In the genomic region with DNA sequence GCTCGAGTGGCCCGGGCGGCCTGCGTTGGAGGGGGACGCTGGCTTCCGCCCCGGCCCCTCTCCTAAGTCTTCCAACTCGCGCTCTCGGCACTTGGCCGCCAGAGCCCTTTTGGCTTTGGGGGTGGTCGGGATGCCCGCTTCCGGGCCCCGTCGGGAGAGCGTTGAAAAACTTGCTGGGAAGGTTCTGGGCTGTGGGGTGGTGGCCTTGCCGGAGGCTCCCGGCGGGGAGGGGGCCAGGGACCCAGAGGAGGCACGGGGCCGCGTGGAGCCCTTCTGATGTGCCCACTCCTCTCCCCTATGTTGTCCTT, we compare ENCODE assay signal across 8 mouse cellular contexts. TPM values are rescaled to one million over a fixed set of nuclear protein-coding genes. Genes with fewer than 3 reads are reported as not detected.
DNase-seq lines count a peak whose midpoint lies in the region; ATAC-seq and TF ChIP-seq lines count a peak whose summit lies in the region.

No protein-coding gene starts in this region.

- H3K9me3 ChIP-seq in neural tube, embryonic 11.5 days (ENCODE audit: control insufficient read depth, low read length): no peaks in the 10 kb centered on the region
- H3K9me3 ChIP-seq in forebrain, postnatal 0 days (ENCODE audit: low read length): no peaks in the 10 kb centered on the region
- H3K9me3 ChIP-seq in kidney, postnatal 0 days (replicated peaks; ENCODE audit: low read length): no peaks in the 10 kb centered on the region
- H3K9me3 ChIP-seq in neural tube, embryonic 15.5 days (replicated peaks): no peaks in the 10 kb centered on the region

- no peaks in the 10 kb centered on the region for H3K27me3 ChIP-seq in neural tube, embryonic 11.5 days (ENCODE audit: control insufficient read depth, insufficient read depth, low read length)
- H3K27me3 ChIP-seq in forebrain, postnatal 0 days (ENCODE audit: insufficient read depth, low read length): no peaks in the 10 kb centered on the region
- H3K27me3 ChIP-seq in kidney, postnatal 0 days (ENCODE audit: insufficient read depth, low read length): no peaks in the 10 kb centered on the region
- no peaks in the 10 kb centered on the region for H3K27me3 ChIP-seq in neural tube, embryonic 15.5 days (replicated peaks)

- peak overlapping the region; percentile 100 for H3K9ac ChIP-seq in neural tube, embryonic 11.5 days (ENCODE audit: low read length)
- H3K9ac ChIP-seq in forebrain, postnatal 0 days: peak overlapping the region; percentile 88
- peak overlapping the region; percentile 94 for H3K9ac ChIP-seq in kidney, postnatal 0 days (ENCODE audit: low read depth, low read length)
- H3K9ac ChIP-seq in neural tube, embryonic 15.5 days (replicated peaks): peak overlapping the region; percentile 98

- WGBS in neural tube, embryonic 11.5 days: under 1% methylated on average over 23 of the region's 23 CpGs
- 2% methylated on average over 23 of the region's 23 CpGs for WGBS in forebrain, postnatal 0 days
- WGBS in kidney, postnatal 0 days: under 1% methylated on average over 23 of the region's 23 CpGs
- under 1% methylated on average over 23 of the region's 23 CpGs for WGBS in neural tube, embryonic 15.5 days

- peak overlapping the region; percentile 92 for H3K4me3 ChIP-seq in neural tube, embryonic 11.5 days (ENCODE audit: low read depth, low read length)
- H3K4me3 ChIP-seq in forebrain, postnatal 0 days (ENCODE audit: low read depth, low read length): peak overlapping the region; percentile 83
- peak overlapping the region; percentile 80 for H3K4me3 ChIP-seq in kidney, postnatal 0 days (replicated peaks; ENCODE audit: low read depth, low read length)
- H3K4me3 ChIP-seq in neural tube, embryonic 15.5 days (replicated peaks): peak overlapping the region; percentile 90

- H3K27ac ChIP-seq in neural tube, embryonic 11.5 days (ENCODE audit: low read depth, low read length): peak overlapping the region; percentile 94
- H3K27ac ChIP-seq in forebrain, postnatal 0 days (ENCODE audit: low read depth, low read length): peak overlapping the region; percentile 93
- H3K27ac ChIP-seq in kidney, postnatal 0 days: peak overlapping the region; percentile 94
- H3K27ac ChIP-seq in neural tube, embryonic 15.5 days (replicated peaks): peak overlapping the region; percentile 92

- ATAC-seq in neural tube, embryonic 11.5 days (ENCODE audit: insufficient read depth, low FRiP score, low TSS enrichment): no peak
- ATAC-seq in forebrain, postnatal 0 days: no peak
- no peak for ATAC-seq in kidney, postnatal 0 days (replicated peaks; ENCODE audit: low FRiP score, low read depth)
- no peak for ATAC-seq in neural tube, embryonic 15.5 days (ENCODE audit: low FRiP score)

- no peak; the same call in 1 of the 2 replicates for TF ChIP-seq CTCF in forebrain, postnatal 0 days (IDR thresholded peaks at IDR 0.05; ENCODE audit: low read depth)
- TF ChIP-seq CTCF in kidney, postnatal 0 days (IDR thresholded peaks at IDR 0.05; ENCODE audit: low read depth): no peak

- peaks cover 5% of the 10 kb centered on the region; the same call in 1 of the 2 replicates for H3K36me3 ChIP-seq in neural tube, embryonic 11.5 days (ENCODE audit: control insufficient read depth, insufficient read depth, low read length)
- H3K36me3 ChIP-seq in forebrain, postnatal 0 days (ENCODE audit: insufficient read depth): 0 out of 2 replicates have a peak, but pooled peaks cover 3% of the 10 kb centered on the region
- H3K36me3 ChIP-seq in kidney, postnatal 0 days (ENCODE audit: insufficient read depth, low read length): peaks cover 17% of the 10 kb centered on the region
- no peaks in the 10 kb centered on the region for H3K36me3 ChIP-seq in neural tube, embryonic 15.5 days

- peaks cover 55% of the 10 kb centered on the region for H3K4me1 ChIP-seq in neural tube, embryonic 11.5 days (ENCODE audit: control insufficient read depth, insufficient read depth, low read length)
- peaks cover 22% of the 10 kb centered on the region for H3K4me1 ChIP-seq in forebrain, postnatal 0 days (ENCODE audit: insufficient read depth)
- peaks cover 53% of the 10 kb centered on the region for H3K4me1 ChIP-seq in kidney, postnatal 0 days (replicated peaks; ENCODE audit: insufficient read depth, low read length)
- peaks cover 71% of the 10 kb centered on the region for H3K4me1 ChIP-seq in neural tube, embryonic 15.5 days

- peak; percentile 60 for DNase-seq in adrenal gland, adult 2 months
- DNase-seq in adrenal gland, postnatal 4 days (ENCODE audit: low spot score in 2 of 2): no peak
- peak; percentile 72 for DNase-seq in neural tube, embryonic 11.5 days (ENCODE audit: low spot score)
- DNase-seq in neural tube, embryonic 10.5 days (ENCODE audit: extremely low spot score, low spot score): no peak
- no peak for DNase-seq in forebrain, postnatal 0 days
- no peak for DNase-seq in kidney, postnatal 0 days (ENCODE audit: low spot score)
- no peak for DNase-seq in left cerebral cortex, adult 9 months (ENCODE audit: low spot score in 2 of 2)

- H3K4me2 ChIP-seq in neural tube, embryonic 11.5 days (ENCODE audit: low read depth): peak overlapping the region; percentile 81
- peak overlapping the region; percentile 99 for H3K4me2 ChIP-seq in forebrain, postnatal 0 days (ENCODE audit: low read depth)
- peak overlapping the region; percentile 92 for H3K4me2 ChIP-seq in kidney, postnatal 0 days (ENCODE audit: low read length)
- H3K4me2 ChIP-seq in neural tube, embryonic 15.5 days: peak overlapping the region; percentile 95

RNA-seq across cellular contexts. Expression of a gene that starts 1.4 kb away (rescaled TPM):
- 100 to 1,000 TPM; 106 to 160 TPM for total RNA-seq in adrenal gland, adult 2 months (2021)
- polyA plus RNA-seq in adrenal gland, adult 2 months (2012; rRNA removed): 193 and 277 TPM in 2 replicates
- total RNA-seq in adrenal gland, postnatal 4 days (2021): 100 to 1,000 TPM; 105 to 116 TPM
- polyA plus RNA-seq in neural tube, embryonic 11.5 days (2014; fragmentation: Nextera tagmentation; extraction: Ambion mirVana): 42.4 and 43.6 TPM in 2 replicates
- 63.3 and 66.3 TPM in 2 replicates for total RNA-seq in forebrain, postnatal 0 days (2014; rRNA removed)
- 16.3 and 21.1 TPM in 2 replicates for polyA plus RNA-seq in forebrain, postnatal 0 days (2015; fragmentation: Nextera tagmentation; extraction: Ambion mirVana)
- 22.0 and 22.9 TPM in 2 replicates for polyA plus RNA-seq in kidney, postnatal 0 days (2015; fragmentation: Nextera tagmentation; extraction: Ambion mirVana)
- polyA plus RNA-seq in neural tube, embryonic 15.5 days (2015; fragmentation: Nextera tagmentation; extraction: Ambion mirVana): 20.5 and 24.2 TPM in 2 replicates

Comparison
In these comparisons a context has a peak if more than half of its experiments do, and no peak if none do; other contexts are left out.
1. DNase-seq: peak in adrenal gland, adult 2 months (single experiment) and neural tube, embryonic 11.5 days (single experiment); none in adrenal gland, postnatal 4 days (0 of 2), neural tube, embryonic 10.5 days (single experiment), forebrain, postnatal 0 days (single experiment), kidney, postnatal 0 days (single experiment) and left cerebral cortex, adult 9 months (0 of 2).
2. Peak in every context shown above with its lines, with median percentiles within 50 percentile points of each other: H3K27ac ChIP-seq, H3K4me2 ChIP-seq, H3K4me3 ChIP-seq and H3K9ac ChIP-seq.